ENCODE assay signal across 9 mouse cellular contexts in the genomic region with DNA sequence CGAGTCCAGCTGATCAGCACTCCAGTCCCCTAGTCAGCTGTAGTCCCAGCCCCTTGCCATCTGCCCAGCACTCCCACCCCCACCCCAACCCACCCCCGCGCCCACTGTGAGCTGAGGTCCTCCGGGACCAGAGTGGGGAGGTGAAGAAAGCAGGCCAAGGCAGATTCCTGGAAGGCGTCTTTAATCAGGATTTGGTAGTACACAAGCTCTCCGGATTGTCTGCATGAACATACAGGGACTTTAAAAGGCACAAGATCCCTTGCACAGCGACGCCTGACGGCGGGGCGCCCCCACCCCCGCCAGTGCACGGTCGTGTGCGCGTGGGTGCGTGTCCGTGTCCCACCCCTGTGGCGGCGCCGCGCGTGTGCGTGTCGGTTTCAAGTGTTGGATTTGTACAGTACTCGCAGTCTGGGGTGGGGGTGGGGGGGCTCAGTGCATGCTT. TPM values are rescaled to one million over a fixed set of nuclear protein-coding genes. Genes with fewer than 3 reads are reported as not detected.
DNase-seq lines count a peak whose midpoint lies in the region; ATAC-seq and TF ChIP-seq lines count a peak whose summit lies in the region.
"Had no signal": no experiment of that assay in that cellular context is flagged by ENCODE, and none has a peak within 500 bp of the region (broad histone marks: within the 10 kb centered on the region; RNA-seq: fewer than 3 reads in every experiment).

No protein-coding gene starts in this region.

- H3K36me3 ChIP-seq in kidney, postnatal 0 days (ENCODE audit: insufficient read depth, low read length), result no peaks in the 10 kb centered on the region
- 0 out of 2 replicates have a peak, but pooled peaks cover 9% of the 10 kb centered on the region for H3K36me3 ChIP-seq in forebrain, embryonic 12.5 days (replicated peaks)
- H3K36me3 ChIP-seq in limb, embryonic 12.5 days, result no peaks in the 10 kb centered on the region

- WGBS in kidney, postnatal 0 days, result 2% methylated on average over 26 of the region's 26 CpGs
- WGBS in forebrain, embryonic 12.5 days, result 2% methylated on average over 26 of the region's 26 CpGs
- WGBS in limb, embryonic 12.5 days, result 2% methylated on average over 26 of the region's 26 CpGs

- H3K4me3 ChIP-seq in kidney, postnatal 0 days (replicated peaks; ENCODE audit: low read depth, low read length), result peak overlapping the region; percentile 38
- peak overlapping the region; percentile 36 for H3K4me3 ChIP-seq in forebrain, embryonic 12.5 days (replicated peaks)
- H3K4me3 ChIP-seq in limb, embryonic 12.5 days (replicated peaks), result peak overlapping the region; percentile 50

- H3K27ac ChIP-seq in kidney, postnatal 0 days, result no peak overlapping the region
- peak overlapping the region; percentile 65; the same call in 1 of the 2 replicates for H3K27ac ChIP-seq in forebrain, embryonic 12.5 days
- no peak overlapping the region for H3K27ac ChIP-seq in limb, embryonic 12.5 days

- H3K27me3 ChIP-seq in kidney, postnatal 0 days (ENCODE audit: insufficient read depth, low read length), result peaks cover 30% of the 10 kb centered on the region
- H3K27me3 ChIP-seq in forebrain, embryonic 12.5 days, result peaks cover 55% of the 10 kb centered on the region
- H3K27me3 ChIP-seq in limb, embryonic 12.5 days, result peaks cover 77% of the 10 kb centered on the region

- ATAC-seq in kidney, postnatal 0 days (replicated peaks; ENCODE audit: low FRiP score, low read depth), result 0 out of 2 replicates have a peak, but pooled peaks have one; percentile 5
- peak; percentile 57 for ATAC-seq in forebrain, embryonic 12.5 days (ENCODE audit: low FRiP score)
- no peak for ATAC-seq in limb, embryonic 12.5 days (ENCODE audit: insufficient number of reproducible peaks, insufficient read depth, low FRiP score, low TSS enrichment, low read depth)
- no peak for ATAC-seq in granulocyte monocyte progenitor cell, adult 5-6 weeks (replicated peaks; ENCODE audit: poor library complexity, severe bottlenecking)

- H3K9ac ChIP-seq in kidney, postnatal 0 days (ENCODE audit: low read depth, low read length), result no peak overlapping the region
- peak overlapping the region; percentile 52; the same call in 1 of the 2 replicates for H3K9ac ChIP-seq in forebrain, embryonic 12.5 days
- peak overlapping the region; percentile 59 for H3K9ac ChIP-seq in limb, embryonic 12.5 days (replicated peaks)

- H3K4me1 ChIP-seq in kidney, postnatal 0 days (replicated peaks; ENCODE audit: insufficient read depth, low read length), result peaks cover 12% of the 10 kb centered on the region; the same call in 1 of the 2 replicates
- peaks cover 36% of the 10 kb centered on the region for H3K4me1 ChIP-seq in forebrain, embryonic 12.5 days
- peaks cover 34% of the 10 kb centered on the region for H3K4me1 ChIP-seq in limb, embryonic 12.5 days (replicated peaks)

- peak overlapping the region; percentile 76 for H3K4me2 ChIP-seq in kidney, postnatal 0 days (ENCODE audit: low read length)
- peak overlapping the region; percentile 72 for H3K4me2 ChIP-seq in forebrain, embryonic 12.5 days
- H3K4me2 ChIP-seq in limb, embryonic 12.5 days, result peak overlapping the region; percentile 91

- DNase-seq in kidney, postnatal 0 days (ENCODE audit: low spot score), result peak; percentile 35
- no peak for DNase-seq in kidney, adult 8-10 months
- DNase-seq in retina, postnatal 1 day, result peak; percentile 82
- DNase-seq in layer of hippocampus, adult 8-10 months (ENCODE audit: low spot score in 2 of 2), result no peak
- no peak for DNase-seq in urinary bladder, postnatal 4 days (ENCODE audit: low spot score in 2 of 2)

- no peak; the same call in 1 of the 2 replicates for TF ChIP-seq CTCF in kidney, postnatal 0 days (IDR thresholded peaks at IDR 0.05; ENCODE audit: low read depth)

- H3K9me3 ChIP-seq in kidney, postnatal 0 days (replicated peaks; ENCODE audit: low read length), result no peaks in the 10 kb centered on the region
- H3K9me3 ChIP-seq in forebrain, embryonic 12.5 days, result no peaks in the 10 kb centered on the region
- H3K9me3 ChIP-seq in limb, embryonic 12.5 days, result no peaks in the 10 kb centered on the region; the same call in 1 of the 2 replicates

RNA-seq across cellular contexts. Expression of a gene that starts 15.7 kb away (rescaled TPM):
- polyA plus RNA-seq in kidney, postnatal 0 days (2015; fragmentation: Nextera tagmentation; extraction: Ambion mirVana), result 1.6 and 1.9 TPM in 2 replicates
- polyA plus RNA-seq in forebrain, embryonic 12.5 days (2016; fragmentation: Nextera tagmentation; extraction: Ambion mirVana), result 0.14 TPM in 1 of 2 replicates, not detected in the other
- not detected in 2 replicates for polyA plus RNA-seq in limb, embryonic 12.5 days (2016; fragmentation: Nextera tagmentation; extraction: Ambion mirVana)
- not detected in 2 replicates for total RNA-seq in granulocyte monocyte progenitor cell, adult 5-6 weeks (2014; fragmentation: Nextera tagmentation)
- not detected in 2 replicates for total RNA-seq in granulocyte monocyte progenitor cell, adult 5-6 weeks (2017)
- 1 to 10 TPM in 1 of 4 experiments, under 1 TPM in 3; 0.23 to 1.2 (median 0.84) TPM for total RNA-seq in layer of hippocampus, adult 8-10 months (2022)
- total RNA-seq: common myeloid progenitor, adult 5-6 weeks had no signal

RNA-seq across cellular contexts. Expression of a gene that starts 25.3 kb away (rescaled TPM):
- polyA plus RNA-seq in kidney, postnatal 0 days (2015; fragmentation: Nextera tagmentation; extraction: Ambion mirVana), result 0.34 TPM in 2 replicates
- polyA plus RNA-seq in forebrain, embryonic 12.5 days (2016; fragmentation: Nextera tagmentation; extraction: Ambion mirVana), result 0.79 and 0.91 TPM in 2 replicates
- 0.40 and 0.63 TPM in 2 replicates for polyA plus RNA-seq in limb, embryonic 12.5 days (2016; fragmentation: Nextera tagmentation; extraction: Ambion mirVana)
- total RNA-seq in granulocyte monocyte progenitor cell, adult 5-6 weeks (2014; fragmentation: Nextera tagmentation), result not detected in 2 replicates
- not detected in 2 replicates for total RNA-seq in granulocyte monocyte progenitor cell, adult 5-6 weeks (2017)
- total RNA-seq in layer of hippocampus, adult 8-10 months (2022), result 1 to 10 TPM; 3.9 to 7.1 (median 4.2) TPM
- total RNA-seq: common myeloid progenitor, adult 5-6 weeks had no signal

RNA-seq across cellular contexts. Expression of a gene that starts 33.5 kb away (rescaled TPM):
- 0.10 and 0.11 TPM in 2 replicates for polyA plus RNA-seq in kidney, postnatal 0 days (2015; fragmentation: Nextera tagmentation; extraction: Ambion mirVana)
- 4.0 and 5.0 TPM in 2 replicates for polyA plus RNA-seq in forebrain, embryonic 12.5 days (2016; fragmentation: Nextera tagmentation; extraction: Ambion mirVana)
- 0.34 and 0.45 TPM in 2 replicates for polyA plus RNA-seq in limb, embryonic 12.5 days (2016; fragmentation: Nextera tagmentation; extraction: Ambion mirVana)
- total RNA-seq in granulocyte monocyte progenitor cell, adult 5-6 weeks (2014; fragmentation: Nextera tagmentation), result 0.09 TPM in 1 of 2 replicates, not detected in the other
- total RNA-seq in granulocyte monocyte progenitor cell, adult 5-6 weeks (2017), result not detected in 2 replicates
- total RNA-seq in layer of hippocampus, adult 8-10 months (2022), result 100 to 1,000 TPM; 101 to 124 (median 111) TPM
- total RNA-seq: common myeloid progenitor, adult 5-6 weeks had no signal

RNA-seq across cellular contexts. Expression of a gene that starts 42.5 kb away (rescaled TPM):
- polyA plus RNA-seq in kidney, postnatal 0 days (2015; fragmentation: Nextera tagmentation; extraction: Ambion mirVana), result 31.8 and 32.7 TPM in 2 replicates
- 68.3 and 71.7 TPM in 2 replicates for polyA plus RNA-seq in forebrain, embryonic 12.5 days (2016; fragmentation: Nextera tagmentation; extraction: Ambion mirVana)
- 51.6 and 55.3 TPM in 2 replicates for polyA plus RNA-seq in limb, embryonic 12.5 days (2016; fragmentation: Nextera tagmentation; extraction: Ambion mirVana)
- 33.1 and 50.1 TPM in 2 replicates for total RNA-seq in granulocyte monocyte progenitor cell, adult 5-6 weeks (2014; fragmentation: Nextera tagmentation)
- 18.8 and 25.8 TPM in 2 replicates for total RNA-seq in granulocyte monocyte progenitor cell, adult 5-6 weeks (2017)
- total RNA-seq in layer of hippocampus, adult 8-10 months (2022), result 1 to 10 TPM; 4.1 to 7.5 (median 6.0) TPM

Comparison
In these comparisons a context has a peak if more than half of its experiments do, and no peak if none do; other contexts are left out.
1. DNase-seq: peak in kidney, postnatal 0 days (single experiment) and retina, postnatal 1 day (single experiment); none in kidney, adult 8-10 months (0 of 2), layer of hippocampus, adult 8-10 months (0 of 2) and urinary bladder, postnatal 4 days (0 of 2).
2. ATAC-seq: peak in kidney, postnatal 0 days (single experiment) and forebrain, embryonic 12.5 days (single experiment); none in limb, embryonic 12.5 days (single experiment) and granulocyte monocyte progenitor cell, adult 5-6 weeks (single experiment).
3. Peak in every context shown above with its lines, with median percentiles within 50 percentile points of each other: H3K4me2 ChIP-seq and H3K4me3 ChIP-seq.